Mouse (Mus musculus): Measurements from ENCODE around the gene Rnpc3. TPM values are rescaled to one million over a fixed set of nuclear protein-coding genes. Genes with fewer than 3 reads are reported as not detected.
"Not testable (repeated sequence)": the region's sequence is repeated elsewhere in the genome, so short reads cannot be mapped to it uniquely, and the experiment has no call there.

The Rnpc3 gene
- 26.6 TPM in 2 replicates for total RNA-seq (2012; rRNA removed)

GRCm38 (mm10) chr3:113629606-113630359, at the start of gene Rnpc3:
Gene Rnpc3 (minus strand): TSS chr3:113630149.
- peak within 1 kb of the TSS; percentile 100 for H3K9ac ChIP-seq (ENCODE audit: insufficient read depth, low read depth, low read length, poor library complexity, severe bottlenecking)
- H3K9me3 ChIP-seq (ENCODE audit: control insufficient read depth, insufficient read depth, low read depth, low read length), result no peaks in the 10 kb centered on the region
- in situ Hi-C loops (cut with MboI; ENCODE audit: low sequenced_read_pairs in 2 of 2, unreplicated experiment in 2 of 2), result no loop called here
- no peak for TF ChIP-seq ZC3H11A (IDR thresholded peaks at IDR 0.05; ENCODE audit: borderline replicate concordance, low read depth, low read length)
- TF ChIP-seq CHD2 (IDR thresholded peaks at IDR 0.05; ENCODE audit: low read depth, low read length), result peak; percentile 99
- TF ChIP-seq MAFK (IDR thresholded peaks at IDR 0.05; ENCODE audit: insufficient read depth, low read depth, low read length), result no peak
- TF ChIP-seq HCFC1 (IDR thresholded peaks at IDR 0.05; ENCODE audit: borderline replicate concordance, insufficient read depth, low read length), result peak; percentile 72
- TF ChIP-seq ZNF384 (IDR thresholded peaks at IDR 0.05; ENCODE audit: low read depth, low read length), result no peak
- peak within 1 kb of the TSS; percentile 88 to 99 for H3K4me3 ChIP-seq (ENCODE audit: insufficient read depth in 1 of 2, low read depth in 1 of 2, low read length in 2 of 2, poor library complexity in 1 of 2, severe bottlenecking in 1 of 2)
- H3K4me1 ChIP-seq (ENCODE audit: control insufficient read depth in 2 of 2, insufficient read depth in 2 of 2, low read length in 2 of 2, poor library complexity in 1 of 2), result peaks cover 0 to 2% of the 10 kb centered on the region in 2 experiments; a peak in 1 of 4 replicates
- H3K27ac ChIP-seq (ENCODE audit: insufficient read depth, low read depth, low read length, poor library complexity, severe bottlenecking), result peak within 1 kb of the TSS; percentile 100
- peak; percentile 97 for DNase-seq (ENCODE audit: low read depth, low spot score)
- H3K36me3 ChIP-seq (ENCODE audit: control insufficient read depth, insufficient read depth, low read length, poor library complexity, severe bottlenecking), result no peaks in the 10 kb centered on the region; the same call in 1 of the 2 replicates

- Histone ChIP-seq H3K4me3 (ENCODE audit: insufficient read depth in 1 of 2, low read depth in 1 of 2, low read length in 2 of 2, poor library complexity in 1 of 2, severe bottlenecking in 1 of 2) (no peak overlapping the region), H3K9ac (ENCODE audit: insufficient read depth, low read depth, low read length, poor library complexity, severe bottlenecking) (no peak overlapping the region), H3K27ac (ENCODE audit: insufficient read depth, low read depth, low read length, poor library complexity, severe bottlenecking) (no peak overlapping the region), H3K36me3 (ENCODE audit: control insufficient read depth, insufficient read depth, low read length, poor library complexity, severe bottlenecking) (no peaks in the 10 kb centered on the region), H3K4me1 (ENCODE audit: control insufficient read depth in 2 of 2, insufficient read depth in 2 of 2, low read length in 2 of 2, poor library complexity in 1 of 2) (0 out of 4 replicates have a peak, but pooled peaks cover 0 to 3% of the 10 kb centered on the region in 2 experiments), H3K9me3 (ENCODE audit: control insufficient read depth, insufficient read depth, low read depth, low read length) (no peaks in the 10 kb centered on the region)
- in situ Hi-C loops (cut with MboI; ENCODE audit: low sequenced_read_pairs in 2 of 2, unreplicated experiment in 2 of 2), result no loop called here
- DNase-seq (ENCODE audit: low read depth, low spot score), result peak; percentile 25
- no peak for TF ChIP-seq HCFC1 (IDR thresholded peaks at IDR 0.05; ENCODE audit: borderline replicate concordance, insufficient read depth, low read length)
- 0 out of 2 replicates have a peak, but pooled peaks have one; percentile 2 for TF ChIP-seq ZC3H11A (IDR thresholded peaks at IDR 0.05; ENCODE audit: borderline replicate concordance, low read depth, low read length)
These were observed 27.0 kb upstream of the Rnpc3 start for GRCm38 (mm10) chr3:113656940-113657339.

DNA sequence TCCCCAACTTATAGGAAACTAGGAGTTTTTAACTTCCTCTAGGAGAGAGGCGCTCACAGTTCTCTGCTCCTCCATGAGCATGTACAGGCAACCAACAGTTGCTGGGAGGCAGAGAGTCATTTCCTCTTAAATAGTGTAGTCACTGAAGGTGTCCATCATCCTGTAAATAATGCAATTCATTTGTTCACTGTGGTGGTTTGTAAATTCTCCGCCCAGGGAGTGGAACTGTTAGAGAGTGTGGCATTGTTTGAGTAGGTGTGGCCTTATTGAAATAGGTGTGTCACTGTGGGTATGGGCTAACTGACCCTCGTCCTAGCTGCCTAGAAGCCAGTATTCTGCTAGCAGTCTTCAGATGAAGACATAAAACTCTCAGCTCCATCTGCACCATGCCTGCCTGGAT, 24.4 kb upstream of the Rnpc3 start:
- Histone ChIP-seq H3K9me3 (ENCODE audit: control insufficient read depth, insufficient read depth, low read depth, low read length) (no peaks in the 10 kb centered on the region), H3K9ac (ENCODE audit: insufficient read depth, low read depth, low read length, poor library complexity, severe bottlenecking) (no peak overlapping the region), H3K4me1 (ENCODE audit: control insufficient read depth in 2 of 2, insufficient read depth in 2 of 2, low read length in 2 of 2, poor library complexity in 1 of 2) (0 out of 4 replicates have a peak, but pooled peaks cover 0 to 3% of the 10 kb centered on the region in 2 experiments), H3K4me3 (ENCODE audit: insufficient read depth in 1 of 2, low read depth in 1 of 2, low read length in 2 of 2, poor library complexity in 1 of 2, severe bottlenecking in 1 of 2) (no peak overlapping the region), H3K36me3 (ENCODE audit: control insufficient read depth, insufficient read depth, low read length, poor library complexity, severe bottlenecking) (no peaks in the 10 kb centered on the region), H3K27ac (ENCODE audit: insufficient read depth, low read depth, low read length, poor library complexity, severe bottlenecking) (no peak overlapping the region)
- in situ Hi-C loops (cut with MboI; ENCODE audit: low sequenced_read_pairs in 2 of 2, unreplicated experiment in 2 of 2), result no loop called here
- DNase-seq (ENCODE audit: low read depth, low spot score), result peak; percentile 22
- no peak for TF ChIP-seq MAFK (IDR thresholded peaks at IDR 0.05; ENCODE audit: insufficient read depth, low read depth, low read length)
- no peak for TF ChIP-seq ZC3H11A (IDR thresholded peaks at IDR 0.05; ENCODE audit: borderline replicate concordance, low read depth, low read length)
- TF ChIP-seq CHD2 (IDR thresholded peaks at IDR 0.05; ENCODE audit: low read depth, low read length), result no peak
- no peak for TF ChIP-seq HCFC1 (IDR thresholded peaks at IDR 0.05; ENCODE audit: borderline replicate concordance, insufficient read depth, low read length)
- no peak for TF ChIP-seq ZNF384 (IDR thresholded peaks at IDR 0.05; ENCODE audit: low read depth, low read length)

DNA sequence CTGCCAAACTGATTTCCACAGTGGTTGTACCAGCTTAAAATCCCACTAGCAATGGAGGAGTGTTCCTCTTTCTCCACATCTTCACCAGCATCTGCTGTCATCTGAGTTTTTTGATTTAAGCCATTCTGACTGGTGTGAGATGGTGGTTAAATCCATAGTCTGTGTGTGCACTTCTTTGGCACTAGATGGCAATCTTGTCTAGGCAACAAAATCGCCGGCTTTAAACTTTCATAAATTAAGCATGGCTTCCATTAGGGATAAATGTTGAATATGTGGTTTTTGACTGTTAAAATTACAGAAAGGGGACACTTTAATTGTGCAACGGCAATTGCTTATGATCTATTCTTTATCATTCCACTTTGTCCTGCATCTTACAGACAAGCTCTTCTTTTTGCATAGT, 21.4 kb upstream of the Rnpc3 start:
- H3K9me3 ChIP-seq (ENCODE audit: control insufficient read depth, insufficient read depth, low read depth, low read length); in situ Hi-C loops (cut with MboI; ENCODE audit: low sequenced_read_pairs in 2 of 2, unreplicated experiment in 2 of 2); H3K27ac ChIP-seq (ENCODE audit: insufficient read depth, low read depth, low read length, poor library complexity, severe bottlenecking); H3K4me3 ChIP-seq (ENCODE audit: insufficient read depth in 1 of 2, low read depth in 1 of 2, low read length in 2 of 2, poor library complexity in 1 of 2, severe bottlenecking in 1 of 2); DNase-seq (ENCODE audit: low read depth, low spot score); H3K4me1 ChIP-seq (ENCODE audit: control insufficient read depth in 2 of 2, insufficient read depth in 2 of 2, low read length in 2 of 2, poor library complexity in 1 of 2); H3K9ac ChIP-seq (ENCODE audit: insufficient read depth, low read depth, low read length, poor library complexity, severe bottlenecking); H3K36me3 ChIP-seq (ENCODE audit: control insufficient read depth, insufficient read depth, low read length, poor library complexity, severe bottlenecking): not testable (repeated sequence)

GRCm38 (mm10) chr3:113639545-113639944, 9.6 kb upstream of the Rnpc3 start:
- Histone ChIP-seq H3K27ac (ENCODE audit: insufficient read depth, low read depth, low read length, poor library complexity, severe bottlenecking) (no peak overlapping the region), H3K9me3 (ENCODE audit: control insufficient read depth, insufficient read depth, low read depth, low read length) (no peaks in the 10 kb centered on the region), H3K9ac (ENCODE audit: insufficient read depth, low read depth, low read length, poor library complexity, severe bottlenecking) (no peak overlapping the region), H3K36me3 (ENCODE audit: control insufficient read depth, insufficient read depth, low read length, poor library complexity, severe bottlenecking) (no peaks in the 10 kb centered on the region), H3K4me1 (ENCODE audit: control insufficient read depth in 2 of 2, insufficient read depth in 2 of 2, low read length in 2 of 2, poor library complexity in 1 of 2) (no peaks in the 10 kb centered on the region), H3K4me3 (ENCODE audit: insufficient read depth in 1 of 2, low read depth in 1 of 2, low read length in 2 of 2, poor library complexity in 1 of 2, severe bottlenecking in 1 of 2) (no peak overlapping the region)
- TF ChIP-seq ZNF384 (IDR thresholded peaks at IDR 0.05; ENCODE audit: low read depth, low read length) (no peak), CHD2 (IDR thresholded peaks at IDR 0.05; ENCODE audit: low read depth, low read length) (no peak), MAFK (IDR thresholded peaks at IDR 0.05; ENCODE audit: insufficient read depth, low read depth, low read length) (no peak), HCFC1 (IDR thresholded peaks at IDR 0.05; ENCODE audit: borderline replicate concordance, insufficient read depth, low read length) (no peak), ZC3H11A (IDR thresholded peaks at IDR 0.05; ENCODE audit: borderline replicate concordance, low read depth, low read length) (no peak)
- in situ Hi-C loops (cut with MboI; ENCODE audit: low sequenced_read_pairs in 2 of 2, unreplicated experiment in 2 of 2), result no loop called here
- DNase-seq (ENCODE audit: low read depth, low spot score), result no peak

All from ES-E14 (cell line).